Mouse (Mus musculus) spleen, adult 18-20 months (tissue): ENCODE data around the gene Etv2.

ENCODE experiments used
- DNase-seq, 2 experiments: peaks; one replicate each; pipeline ENCODE4 v3.0.0; 2022; ENCODE audit warnings: mixed read lengths in 2 of 2

Etv2 gene

DNA sequence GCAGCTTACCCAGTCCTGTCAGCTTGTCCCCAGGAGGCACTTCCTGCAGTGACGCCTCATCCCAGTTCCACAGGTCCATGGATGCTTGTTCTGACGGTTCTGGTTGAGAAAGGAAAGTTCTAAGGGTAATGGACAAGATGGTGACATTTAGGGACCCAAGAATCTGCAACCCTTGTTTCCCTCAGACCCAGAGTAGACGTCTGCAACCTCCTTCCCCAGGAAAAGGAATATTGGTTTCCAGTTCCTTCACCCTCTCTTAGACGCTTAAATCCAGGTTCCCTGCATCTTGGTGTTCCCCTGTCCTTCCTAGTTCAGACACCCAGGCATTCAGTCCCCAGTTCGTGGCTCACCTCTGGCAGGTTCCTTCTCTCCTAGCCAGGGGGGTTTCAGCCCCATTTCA lies at the start of gene Etv2:
Gene Etv2, minus strand, starts transcription at position 101 of the 400 bp plus-strand sequence.
- no peak for DNase-seq

DNA sequence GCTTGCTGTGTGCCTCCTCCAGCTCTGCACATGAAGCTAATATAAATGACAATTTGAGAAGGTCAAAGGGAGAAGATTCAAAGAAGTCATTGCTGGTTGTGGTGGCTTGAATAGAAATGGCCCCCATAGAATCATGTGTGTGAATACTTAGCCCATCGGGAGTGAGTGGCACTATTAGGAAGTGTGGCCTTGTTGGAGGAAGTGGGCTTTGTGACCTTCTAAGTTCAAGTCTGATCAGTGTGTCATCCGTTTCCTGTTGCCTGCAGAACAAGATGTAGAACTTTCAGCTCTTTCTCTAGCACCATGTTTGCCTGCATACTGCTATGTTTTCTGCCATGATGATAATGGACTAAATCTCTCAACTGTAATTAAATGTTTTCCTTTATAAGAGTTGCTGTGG lies 47.8 kb upstream of the Etv2 start:
- DNase-seq, result no peak

DNA sequence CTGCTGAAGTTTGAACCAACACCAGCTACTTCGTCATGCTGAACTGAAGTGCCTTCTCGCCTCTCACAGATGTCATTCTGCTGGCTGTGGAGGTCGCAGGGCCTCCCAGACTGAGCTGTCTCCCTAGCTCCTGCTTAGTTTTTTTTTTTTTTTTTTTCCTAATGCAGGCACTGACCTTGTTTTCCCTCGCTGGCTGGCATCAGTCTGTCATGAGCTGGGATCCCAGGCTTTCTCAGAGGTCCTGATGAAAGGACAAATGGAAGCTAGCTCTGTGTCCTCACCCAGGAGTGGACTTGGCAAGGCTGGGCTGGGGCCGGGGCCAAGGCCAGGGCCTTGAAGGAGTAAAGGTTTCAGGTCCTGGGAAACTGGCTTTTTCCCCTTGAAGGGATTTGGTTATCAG lies 46.2 kb upstream of the Etv2 start:
- no peak for DNase-seq

DNA sequence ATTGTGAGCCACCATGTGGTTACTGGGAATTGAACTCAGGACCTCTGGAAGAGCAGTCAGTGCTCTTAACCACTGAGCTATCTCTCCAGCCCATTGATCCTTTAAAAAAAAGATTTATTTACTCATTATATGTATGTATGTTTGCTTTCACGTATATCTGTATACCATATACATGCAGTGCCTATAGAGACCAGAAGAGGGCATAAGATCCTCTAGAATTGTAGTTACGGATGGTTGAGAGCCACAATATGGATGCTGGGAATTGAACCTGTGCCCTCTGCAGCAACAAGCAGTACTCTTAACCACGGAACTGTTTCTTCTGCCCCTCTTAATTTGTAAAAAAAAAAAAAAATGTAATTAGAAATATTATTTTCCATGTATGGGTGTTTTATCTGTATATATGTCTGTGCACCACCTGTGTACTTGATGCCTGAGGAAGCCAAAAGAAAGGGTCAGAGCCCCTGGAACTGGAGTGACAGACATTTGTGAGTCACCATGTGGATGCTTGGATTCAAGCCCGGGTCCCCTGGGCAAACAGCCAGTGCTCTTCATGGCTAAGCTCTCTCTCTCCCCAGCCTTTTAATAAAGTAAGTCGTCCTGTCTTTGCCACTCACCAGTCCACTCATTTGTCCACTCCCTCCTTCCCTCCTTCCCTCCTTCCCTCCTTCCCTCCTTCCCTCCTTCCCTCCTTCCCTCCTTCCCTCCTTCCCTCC lies 42.8 kb upstream of the Etv2 start:
- DNase-seq, result no peak

DNA sequence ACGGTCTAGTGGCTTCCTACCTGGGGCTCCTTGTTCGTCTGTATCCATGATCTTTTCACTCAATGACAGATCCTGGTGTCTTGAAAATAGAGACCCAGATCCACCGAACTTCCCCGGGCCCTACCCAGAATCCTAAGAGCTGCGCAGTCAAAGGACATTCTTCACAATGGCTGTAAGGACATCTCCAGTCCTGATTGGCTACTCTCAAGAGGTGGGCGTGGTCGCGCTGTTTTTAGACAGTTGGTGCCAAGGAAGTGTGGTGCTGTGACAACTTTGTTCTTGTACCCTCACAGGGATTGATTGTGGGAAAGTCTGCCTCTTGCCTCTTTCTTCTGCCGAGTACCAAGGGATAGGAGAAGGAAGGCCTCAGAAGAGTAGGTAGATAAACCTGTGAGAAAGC lies 35.8 kb upstream of the Etv2 start, which contains the start of gene Pmis2:
Gene Pmis2, minus strand, starts transcription at position 126 of the 400 bp plus-strand sequence.
- no peak for DNase-seq

DNA sequence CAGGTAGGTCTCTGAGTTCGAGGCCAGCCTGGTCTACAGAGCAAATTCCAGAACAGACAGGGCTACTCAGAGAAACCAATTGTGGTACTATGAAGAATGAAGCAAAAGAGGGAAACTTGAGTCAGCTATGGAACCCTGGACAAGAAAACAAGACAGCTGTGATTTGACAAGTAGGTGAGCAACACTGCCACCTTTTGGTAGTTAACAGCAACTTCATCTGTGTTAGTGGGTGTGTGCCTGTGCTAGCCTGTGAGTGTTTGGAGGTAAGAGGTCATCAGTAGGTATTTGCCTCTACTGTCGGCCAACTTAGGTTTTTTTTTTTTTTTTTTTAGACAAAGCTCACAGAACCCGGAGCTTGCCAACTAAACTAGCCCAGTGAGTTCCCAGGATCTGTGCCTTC lies 33.6 kb upstream of the Etv2 start:
- DNase-seq, result no peak

DNA sequence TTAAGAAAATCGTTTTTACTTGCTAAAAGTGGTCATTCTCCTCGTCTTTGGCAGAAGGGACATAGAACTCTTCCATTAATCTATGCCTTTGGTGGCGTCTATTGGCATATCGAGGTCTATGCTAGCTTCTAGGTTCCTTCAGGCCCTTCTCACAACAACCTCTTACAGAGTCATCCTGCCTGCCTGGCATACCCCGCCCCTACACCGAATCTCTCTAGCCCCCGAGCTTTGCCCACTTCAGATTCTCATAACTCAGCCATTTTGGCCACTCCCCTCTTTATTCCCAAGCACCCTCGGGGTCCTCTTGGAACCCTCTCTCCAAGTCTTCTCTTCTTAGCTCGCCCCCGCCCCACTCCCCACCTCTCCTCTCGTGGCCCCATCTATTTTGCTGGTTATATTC lies 29.7 kb upstream of the Etv2 start:
- no peak for DNase-seq

DNA sequence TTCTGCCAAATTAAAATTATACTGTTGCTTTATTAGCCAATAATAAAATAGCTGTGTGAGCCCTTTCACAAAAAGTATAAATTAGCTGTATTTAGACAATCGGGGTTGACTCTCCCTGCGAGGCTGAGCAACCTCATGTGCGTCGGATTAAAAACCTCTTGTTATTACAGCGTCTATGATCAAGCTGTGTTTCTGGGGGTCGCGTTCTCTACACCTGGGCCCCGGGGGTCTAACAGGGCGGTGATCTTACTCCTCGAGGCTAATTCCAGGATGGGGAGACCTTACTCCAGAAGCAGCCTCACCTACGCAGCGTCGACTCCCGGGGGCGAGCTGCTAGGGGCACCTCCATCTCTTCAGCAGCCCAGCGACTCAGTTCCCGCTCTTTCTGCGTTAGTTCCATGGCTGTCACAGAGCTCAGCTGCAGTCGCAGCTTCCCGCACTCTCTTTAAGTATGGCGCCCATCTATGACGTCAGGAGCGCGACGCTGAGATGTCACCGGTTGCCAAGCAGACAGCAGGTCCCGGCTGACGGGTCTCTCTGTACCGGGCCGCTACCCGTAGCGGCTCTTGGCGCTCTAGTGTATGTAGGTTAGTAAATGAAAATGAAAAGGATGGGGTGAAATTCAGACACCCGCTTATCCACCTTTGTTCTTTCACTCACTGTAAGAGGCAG lies 29.0 kb upstream of the Etv2 start, which contains the start of gene Haus5:
Gene Haus5, minus strand, starts transcription at position 466 of the 672 bp plus-strand sequence.
- peak; percentile 83 to 91 for DNase-seq

DNA sequence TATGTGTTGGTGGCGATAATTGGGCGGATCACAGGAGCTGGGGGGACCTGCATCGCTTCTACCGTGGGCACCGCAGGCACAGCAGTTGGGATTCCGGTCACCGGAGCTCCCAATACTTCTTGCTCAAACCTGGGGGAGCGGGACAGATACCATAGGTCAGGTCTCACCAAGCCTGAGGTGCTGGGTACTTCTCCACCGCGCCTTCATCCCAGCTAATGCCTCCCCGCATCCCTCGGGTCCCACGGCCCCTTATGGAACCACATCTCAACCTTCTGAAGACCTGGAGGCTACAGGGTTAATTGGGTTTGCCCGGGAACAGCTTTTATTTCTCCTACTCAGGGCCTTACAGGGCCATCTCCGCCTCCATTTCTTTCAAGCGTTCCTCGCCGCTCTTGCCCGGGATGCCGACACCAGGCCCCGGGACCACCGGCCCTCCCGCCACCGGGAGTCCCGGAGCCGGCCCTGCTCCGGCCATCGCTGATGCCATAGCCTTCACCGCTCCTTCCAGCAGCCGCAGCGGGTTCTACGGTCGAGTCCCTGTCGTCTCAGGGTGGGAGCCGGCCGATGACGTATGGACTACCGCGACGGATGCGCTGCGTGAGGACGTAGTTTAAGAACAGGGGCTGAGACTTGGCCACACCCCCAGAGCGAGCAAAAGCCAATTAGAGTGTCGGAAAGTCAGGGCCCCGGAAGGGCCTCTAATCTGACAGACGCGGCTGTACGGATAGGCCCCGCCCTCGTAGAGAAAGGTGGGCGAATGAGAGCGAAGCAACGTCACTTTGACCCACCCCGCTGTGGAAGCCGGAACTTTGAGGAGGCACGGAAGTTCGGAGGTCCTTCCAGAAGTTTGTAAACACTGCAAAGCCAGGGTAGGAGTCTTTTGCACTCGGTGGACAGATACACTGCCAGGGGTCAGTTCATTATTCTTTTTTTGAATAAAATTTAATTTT lies 14.2 kb upstream of the Etv2 start, which contains the start of gene Rbm42:
Gene Rbm42, minus strand, starts transcription at position 727 of the 950 bp plus-strand sequence.
- DNase-seq, result peak; percentile 93 to 97

DNA sequence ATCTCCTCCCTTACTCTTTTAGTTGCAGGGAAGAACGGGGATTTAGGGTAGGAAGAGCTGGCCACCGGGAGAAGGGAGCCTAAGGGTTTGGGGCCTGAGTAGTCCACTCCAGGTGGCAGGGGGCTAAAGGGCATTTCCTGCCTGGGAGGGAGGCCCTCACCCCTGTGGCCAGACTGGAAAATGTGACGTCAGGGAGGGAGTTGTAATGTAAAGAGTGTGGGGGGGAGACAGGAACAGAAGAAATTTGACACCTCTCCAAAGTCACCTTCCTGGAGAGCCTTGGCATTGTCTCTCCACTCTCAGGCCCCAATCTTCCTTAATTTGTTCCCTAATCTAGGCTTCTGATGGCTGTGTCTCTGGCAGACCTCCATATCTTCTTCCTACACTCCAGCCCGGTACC lies 3.4 kb upstream of the Etv2 start:
- no peak for DNase-seq

DNA sequence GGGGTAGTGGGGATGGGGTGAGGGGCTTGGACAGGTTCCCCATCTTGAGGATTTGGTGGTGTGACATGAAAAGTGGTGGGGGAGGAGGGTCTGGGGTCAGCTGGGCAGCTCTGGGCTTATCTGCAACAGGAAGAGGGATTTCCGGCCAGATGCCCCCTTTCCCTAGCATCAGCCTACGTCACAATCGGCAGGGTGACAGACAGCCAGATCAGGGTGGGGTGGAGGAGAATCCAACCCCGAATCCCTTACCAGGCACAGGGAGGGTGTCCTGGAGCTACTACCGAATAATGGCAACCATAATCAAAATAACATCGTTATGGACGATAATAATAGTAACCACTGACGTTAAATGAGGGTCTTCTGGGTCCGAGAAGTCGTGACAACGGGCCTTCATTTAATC lies 743 bp upstream of the Etv2 start:
- DNase-seq, result no peak

DNA sequence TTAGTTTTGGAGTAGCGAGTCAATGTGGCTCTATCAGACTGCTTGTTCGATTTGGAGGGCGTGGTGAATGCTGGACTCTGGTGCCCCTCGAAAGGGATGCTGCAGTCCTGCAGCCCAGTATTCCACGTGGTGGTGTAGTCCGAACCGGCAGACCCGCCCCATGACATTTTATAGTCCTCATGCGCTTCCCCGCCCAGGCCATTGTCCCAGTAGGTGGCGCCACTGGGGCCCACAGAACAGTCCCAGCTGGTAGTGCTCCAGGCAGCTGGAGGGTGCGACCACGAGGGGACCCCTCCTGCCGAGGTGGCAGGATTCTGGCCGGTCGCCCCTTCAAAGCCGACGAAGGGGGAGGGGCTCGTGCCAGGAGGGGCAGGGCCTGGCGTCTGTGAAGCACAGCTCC lies 1.0 kb downstream of the Etv2 start:
- peak in 1 of 2 experiments; percentile 44 for DNase-seq

DNA sequence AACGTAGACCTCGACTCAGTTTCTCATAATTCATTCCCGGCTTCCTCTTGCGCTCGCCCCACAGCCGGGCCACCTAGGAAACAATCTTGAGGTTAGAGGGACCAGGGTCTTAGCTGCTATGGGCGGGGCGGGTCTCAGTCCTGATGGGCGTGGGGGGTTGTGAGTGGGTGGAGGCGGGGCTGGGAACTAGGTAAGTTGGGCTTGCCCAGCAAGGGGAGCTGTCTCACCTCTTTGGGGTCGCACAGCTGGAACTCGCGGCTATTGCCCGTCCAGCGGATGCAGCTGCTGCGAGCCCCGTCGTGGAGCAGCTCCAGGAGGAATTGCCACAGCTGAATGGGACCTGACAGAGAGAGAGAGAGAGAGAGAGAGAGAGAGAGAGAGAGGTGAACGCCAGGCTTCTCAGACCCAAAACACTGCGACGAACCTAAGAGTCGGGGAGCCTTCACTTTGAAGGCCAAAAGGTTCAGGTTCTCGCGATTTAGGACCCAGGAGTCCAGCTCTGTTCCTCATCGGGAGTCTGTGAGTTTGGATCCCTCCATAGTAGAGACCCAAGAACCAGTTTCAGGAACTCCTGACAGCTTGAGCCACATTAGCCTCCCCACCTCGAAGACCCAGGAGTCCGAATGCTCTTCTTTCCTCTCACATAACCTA lies 1.8 kb downstream of the Etv2 start:
- no peak for DNase-seq

DNA sequence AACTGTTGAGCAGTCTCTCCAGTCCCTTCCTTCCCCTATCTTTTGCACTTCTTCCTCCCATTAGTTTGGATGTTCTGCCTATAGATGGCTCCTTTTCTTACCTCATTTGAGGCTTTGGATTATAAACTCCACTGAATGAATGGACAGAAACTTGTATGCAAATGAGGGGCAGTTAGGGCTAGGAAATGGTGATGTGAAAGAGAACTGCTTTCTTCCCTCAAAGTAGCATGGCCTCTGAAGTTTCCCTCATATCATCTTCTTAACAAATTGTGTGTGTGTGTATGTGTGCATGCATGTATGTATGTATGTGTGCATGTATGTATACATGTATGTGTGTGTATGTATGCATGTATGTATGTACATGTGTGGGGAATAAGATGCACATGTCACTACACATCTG lies 6.6 kb downstream of the Etv2 start:
- no peak for DNase-seq

DNA sequence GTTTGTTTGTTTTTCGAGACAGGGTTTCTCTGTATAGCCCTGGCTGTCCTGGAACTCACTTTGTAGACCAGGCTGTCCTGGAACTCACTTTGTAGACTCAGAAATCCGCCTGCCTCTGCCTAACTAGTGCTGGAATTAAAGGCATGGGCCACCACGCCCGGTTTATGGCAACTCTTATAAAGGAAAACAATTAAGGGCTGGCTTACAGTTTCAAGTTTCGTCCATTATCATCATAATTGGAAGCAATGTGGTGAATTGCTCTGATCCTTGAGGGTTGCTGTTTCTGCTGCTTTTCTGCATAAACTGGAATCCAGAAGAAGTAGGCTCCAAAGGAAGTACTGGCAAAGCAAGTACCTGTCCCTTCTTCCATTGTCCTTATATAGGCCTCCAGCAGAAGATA lies 9.0 kb downstream of the Etv2 start:
- DNase-seq, result no peak

DNA sequence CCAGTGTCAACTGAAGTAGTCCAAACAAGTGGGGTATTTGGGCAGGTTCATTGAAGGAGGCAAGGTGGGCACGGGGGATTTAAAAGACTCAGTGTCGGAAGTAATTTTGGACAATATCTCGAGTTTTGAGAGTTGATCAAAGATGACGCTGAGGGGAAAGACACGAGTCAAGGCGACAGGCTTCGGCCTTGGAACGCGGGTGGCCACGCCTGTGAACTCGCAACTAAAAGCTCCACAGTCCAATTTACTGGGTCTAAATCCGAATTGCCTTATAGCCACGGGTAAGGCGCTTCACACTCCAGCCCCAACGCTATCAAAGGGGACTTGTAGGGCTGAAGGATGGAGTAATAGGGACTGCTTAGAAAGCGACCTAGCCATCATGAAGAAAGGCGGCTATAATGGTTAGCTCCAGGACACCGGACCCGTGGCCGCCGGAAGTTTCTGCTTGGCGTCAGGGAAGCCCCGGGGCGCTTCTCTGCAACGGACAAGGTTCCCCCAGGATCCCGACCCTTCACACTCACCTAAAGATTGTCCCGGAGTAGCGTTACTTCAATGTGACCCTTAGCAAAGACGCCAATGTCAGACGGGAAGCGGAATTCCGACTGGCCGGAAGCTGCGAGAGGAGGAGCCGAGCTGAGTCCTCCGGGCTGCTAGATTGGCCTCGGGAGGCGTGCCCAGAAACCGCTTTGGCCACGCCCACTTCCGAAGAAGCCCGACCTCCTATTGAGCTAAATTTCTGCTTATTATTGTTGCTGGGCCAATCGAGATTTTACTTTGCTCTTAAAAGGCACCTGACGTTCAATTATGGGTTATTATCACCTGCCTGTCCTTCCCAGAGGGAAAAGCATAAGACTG lies 9.9 kb downstream of the Etv2 start, which contains the start of gene Cox6b1:
Gene Cox6b1, minus strand, starts transcription at position 622 of the 855 bp plus-strand sequence.
- DNase-seq, result peak; percentile 74 to 83

DNA sequence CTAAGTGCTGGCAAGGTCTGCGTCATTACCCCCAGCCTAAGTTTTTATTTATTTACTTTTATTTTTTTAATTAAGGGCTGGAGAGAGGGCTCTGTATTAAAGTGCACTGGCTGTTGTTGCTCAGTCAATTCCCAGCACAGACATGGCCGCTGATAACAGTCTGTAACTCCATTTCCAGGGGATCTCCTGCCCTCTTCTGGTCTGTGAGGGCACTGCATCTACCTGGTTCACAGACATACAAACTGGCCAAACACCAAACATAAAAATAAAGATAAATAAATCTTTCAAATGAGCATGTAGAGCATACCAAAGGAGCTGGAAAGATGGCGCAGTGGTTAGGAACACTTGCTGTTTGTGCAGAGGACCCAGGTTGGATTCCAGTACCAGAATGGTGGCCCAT lies 16.4 kb downstream of the Etv2 start:
- DNase-seq, result peak in 1 of 2 experiments; percentile 39

DNA sequence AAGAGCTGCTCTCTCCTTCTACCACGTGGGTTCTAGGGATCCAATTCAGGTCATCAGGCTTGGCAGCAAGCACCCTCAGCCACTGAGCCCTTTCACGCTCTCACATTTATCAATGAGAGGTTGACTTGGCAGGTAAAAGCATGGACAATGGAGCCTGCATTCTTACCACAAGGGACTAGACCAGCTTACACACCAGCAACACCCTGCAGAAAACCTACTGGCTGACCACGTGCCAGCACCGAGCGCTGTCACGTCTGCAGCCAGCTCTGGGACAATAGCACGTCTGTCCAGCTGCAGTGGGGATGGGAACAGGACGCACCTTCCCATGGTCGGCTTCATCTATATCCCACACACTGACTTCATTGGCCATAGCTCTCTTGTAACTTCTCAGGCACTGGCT lies 17.0 kb downstream of the Etv2 start:
- no peak for DNase-seq

DNA sequence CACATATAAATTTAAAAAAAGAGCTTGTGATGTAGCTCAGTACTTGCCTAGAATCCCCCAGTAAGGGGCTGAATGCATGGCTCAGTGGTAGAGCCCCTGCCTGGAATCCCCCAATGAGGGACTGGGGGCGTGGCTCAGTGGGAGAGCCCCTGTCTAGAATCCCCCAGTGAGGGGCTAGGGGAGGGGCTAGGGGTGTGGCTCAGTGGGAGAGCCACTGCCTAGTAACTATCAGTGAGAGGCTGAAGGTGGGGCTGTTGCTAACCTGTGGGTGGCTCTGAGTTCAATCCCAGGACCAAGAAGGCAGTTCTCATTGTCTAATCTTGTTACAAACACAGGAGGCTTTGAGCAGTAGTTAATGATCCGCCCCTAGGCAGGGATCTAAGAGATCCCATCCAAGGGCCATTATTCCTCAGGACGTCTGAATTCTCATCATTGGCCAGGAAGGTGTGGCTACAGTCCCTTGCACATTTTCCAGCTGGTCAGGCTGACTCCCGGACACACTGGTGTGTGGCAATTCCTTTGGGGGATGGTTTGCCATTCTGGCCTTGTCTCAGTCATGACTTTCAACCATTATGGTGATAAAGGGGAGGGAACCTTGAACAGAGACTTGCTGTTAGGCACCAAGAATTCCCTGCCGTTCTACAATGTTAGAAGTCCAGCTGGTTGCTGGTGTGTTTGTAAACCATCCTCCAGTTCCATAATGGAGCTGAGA lies 20.4 kb downstream of the Etv2 start:
- DNase-seq, result no peak

DNA sequence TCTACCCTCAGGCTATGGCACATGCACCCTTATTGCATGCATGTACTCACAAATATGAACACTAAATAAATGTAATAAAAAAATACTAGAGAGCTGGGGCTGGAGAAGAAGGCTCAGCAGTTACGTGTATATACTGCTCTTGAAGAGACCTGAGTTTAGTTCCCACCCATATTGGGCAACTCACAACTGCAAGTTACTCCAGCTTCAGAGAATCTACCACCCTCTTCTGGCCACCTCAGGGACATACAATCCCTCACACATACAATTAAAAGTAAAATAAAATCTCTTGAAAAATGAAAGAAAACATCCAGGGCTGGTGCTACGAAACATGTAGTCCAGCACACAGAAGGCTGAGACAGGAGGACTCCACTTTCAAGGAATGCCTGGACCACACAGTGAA lies 21.2 kb downstream of the Etv2 start:
- no peak for DNase-seq
